Mouse (Mus musculus) embryo, embryonic 9.5 days (tissue): ENCODE data around the gene Mrps35.

Experiments used
- DNase-seq: peaks from one replicate; pipeline ENCODE4 v3.0.0-alpha.2; 2017; ENCODE audit errors: extremely low spot score

Mrps35 gene

DNA sequence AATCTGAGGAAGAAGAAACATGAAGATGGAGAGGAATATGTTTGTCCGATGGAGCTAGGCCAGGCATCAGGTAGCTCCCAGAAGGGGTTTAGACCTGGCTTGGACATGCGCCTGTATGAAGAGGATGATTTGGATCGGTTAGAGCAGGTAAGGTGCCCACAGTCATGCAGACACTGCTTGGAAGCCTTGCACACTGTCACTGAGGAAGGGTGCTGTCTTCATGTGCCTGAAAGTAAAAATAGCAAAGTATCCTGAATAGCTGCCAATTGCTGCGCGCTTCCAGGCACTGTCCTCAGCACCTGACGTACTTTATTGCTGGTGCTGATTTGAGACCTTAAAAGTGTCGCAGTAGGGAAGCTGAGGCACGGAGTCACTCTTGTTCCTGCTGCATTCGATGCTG, 13.0 kb upstream of the Mrps35 start:
- DNase-seq, result no peak

DNA sequence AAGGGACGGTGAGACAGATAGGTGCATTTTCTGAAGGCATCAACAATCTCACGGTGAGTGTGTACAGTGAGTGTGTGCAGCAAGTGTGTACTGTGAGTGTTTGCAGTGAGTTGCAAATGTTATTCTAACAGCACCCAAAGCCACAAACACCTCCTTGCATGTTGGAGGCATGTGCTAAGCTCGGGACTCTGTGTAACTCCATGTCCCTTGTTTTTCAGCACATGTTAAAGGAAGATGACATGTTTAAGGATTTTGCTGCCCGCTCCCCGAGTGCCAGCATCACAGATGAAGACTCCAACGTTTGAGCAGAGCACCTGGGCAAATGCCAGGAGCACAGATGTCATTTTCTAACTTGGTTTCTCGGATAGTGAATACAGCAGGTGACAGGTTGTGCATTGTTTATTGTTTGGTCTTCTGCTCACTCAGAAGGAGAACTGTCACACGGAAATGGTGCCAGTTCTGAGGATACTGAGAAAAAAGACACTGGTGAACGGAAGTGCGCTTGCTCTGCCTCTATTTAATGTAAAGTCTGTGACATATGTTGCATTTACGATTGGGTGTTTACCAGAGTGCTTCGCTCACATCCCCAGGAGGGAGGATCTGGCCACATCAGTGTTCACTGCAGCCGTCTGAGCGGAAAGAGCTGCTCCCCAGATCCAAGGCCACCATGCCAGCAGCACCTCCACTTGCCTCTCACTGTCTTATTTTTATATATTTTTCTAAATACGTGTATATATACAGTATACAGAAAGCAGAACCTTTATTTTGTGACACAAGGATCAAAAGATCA, 12.3 kb upstream of the Mrps35 start:
- DNase-seq, result no peak

DNA sequence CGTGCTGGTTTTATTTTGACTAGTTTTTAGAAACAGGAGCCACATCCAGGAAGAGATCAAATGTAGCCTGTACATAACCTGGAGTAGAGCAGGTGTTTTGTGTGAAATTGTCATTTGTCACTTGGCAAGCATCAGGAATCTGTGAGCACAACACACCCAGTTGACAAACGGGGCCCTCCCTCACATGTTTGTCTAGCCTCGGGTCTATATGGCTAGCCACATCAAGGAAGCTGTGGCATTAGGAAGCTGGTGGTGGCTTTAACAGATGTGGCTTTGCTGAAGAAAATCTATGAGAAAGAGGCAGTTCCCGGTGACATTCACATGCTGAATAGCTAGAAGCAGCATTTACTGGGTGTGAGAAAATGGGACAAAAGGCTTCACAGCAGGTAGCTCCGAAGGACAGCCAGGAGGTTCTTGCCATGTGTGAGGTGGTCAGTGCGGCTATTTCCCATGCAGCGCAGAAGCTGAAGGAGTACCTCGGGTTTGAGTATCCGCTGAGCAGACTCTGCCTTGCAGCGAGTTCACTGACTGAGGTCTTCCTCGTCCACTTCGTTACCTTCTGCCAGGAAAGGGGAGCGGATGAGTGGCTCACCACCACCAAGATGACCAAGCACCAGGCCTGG, 10.2 kb upstream of the Mrps35 start, which contains the start of gene Rep15:
Gene Rep15 (plus strand): TSS at position 282 of the 623 bp plus-strand sequence.
- peak; percentile 3 for DNase-seq

DNA sequence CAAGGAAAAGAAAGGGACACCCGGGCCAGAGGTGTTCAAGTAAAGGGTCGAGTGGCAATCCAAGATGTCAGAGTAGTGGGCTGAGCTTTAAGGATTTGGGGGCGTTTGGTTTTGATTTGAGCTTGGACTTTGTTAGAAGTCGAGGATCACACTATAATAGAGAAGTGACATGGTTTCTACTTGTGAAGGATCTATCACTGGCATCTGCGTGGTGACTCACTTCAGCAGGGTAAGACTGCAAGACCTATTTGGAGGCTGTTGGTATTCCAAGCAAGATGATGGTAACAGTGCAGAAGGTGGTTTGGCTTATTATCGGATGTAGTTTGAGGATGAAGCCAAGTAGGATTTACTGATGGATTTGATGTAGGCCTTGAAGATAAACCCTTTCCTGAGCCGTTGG, 1.1 kb downstream of the Mrps35 start:
- DNase-seq, result peak; percentile 1

DNA sequence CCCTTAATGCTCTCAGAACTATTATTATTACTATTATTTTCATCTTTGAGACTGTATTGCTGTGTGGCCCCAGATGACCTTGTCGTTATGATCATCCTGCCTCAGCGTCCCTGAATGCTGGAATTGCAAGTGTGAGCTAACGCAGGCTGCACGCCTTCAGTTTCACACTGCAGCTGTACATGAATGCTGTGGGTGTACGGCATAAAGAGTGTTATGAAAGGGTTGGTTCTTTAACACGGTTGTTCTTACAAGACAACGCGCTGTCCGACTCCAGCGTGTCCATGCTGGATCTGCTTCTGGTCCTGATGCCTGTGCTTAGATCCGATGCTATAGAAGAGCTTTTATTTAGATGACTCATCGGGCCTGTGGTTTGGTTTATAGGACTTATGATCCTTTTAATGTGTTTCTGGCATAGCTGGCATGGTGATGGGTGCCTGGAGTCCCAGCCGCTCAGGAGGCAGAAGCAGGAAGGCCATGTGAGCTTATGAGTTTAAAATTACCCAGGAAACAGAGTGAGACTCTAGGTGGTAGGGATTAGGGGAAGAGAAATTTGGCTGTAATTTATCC, 6.8 kb downstream of the Mrps35 start:
- DNase-seq, result no peak

DNA sequence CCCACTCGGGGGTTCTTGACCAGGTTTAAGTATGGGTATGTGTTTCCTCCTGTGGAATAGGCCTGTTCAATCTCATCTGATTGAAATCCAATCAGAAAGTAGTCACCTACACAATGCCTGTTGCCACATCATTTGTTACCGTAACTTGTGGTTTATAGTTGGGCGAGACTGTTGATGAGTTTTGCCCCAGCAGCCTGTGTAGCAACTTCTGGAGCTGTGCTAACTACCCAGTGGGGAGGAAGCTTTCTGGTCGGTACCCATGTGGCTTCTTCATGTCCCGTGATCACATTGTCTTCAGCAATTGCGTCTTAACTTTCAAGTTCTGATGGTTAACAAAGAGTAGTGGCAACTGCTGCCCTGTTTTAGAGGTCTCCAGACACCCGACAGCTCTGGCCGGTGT, 9.1 kb downstream of the Mrps35 start:
- DNase-seq, result no peak

DNA sequence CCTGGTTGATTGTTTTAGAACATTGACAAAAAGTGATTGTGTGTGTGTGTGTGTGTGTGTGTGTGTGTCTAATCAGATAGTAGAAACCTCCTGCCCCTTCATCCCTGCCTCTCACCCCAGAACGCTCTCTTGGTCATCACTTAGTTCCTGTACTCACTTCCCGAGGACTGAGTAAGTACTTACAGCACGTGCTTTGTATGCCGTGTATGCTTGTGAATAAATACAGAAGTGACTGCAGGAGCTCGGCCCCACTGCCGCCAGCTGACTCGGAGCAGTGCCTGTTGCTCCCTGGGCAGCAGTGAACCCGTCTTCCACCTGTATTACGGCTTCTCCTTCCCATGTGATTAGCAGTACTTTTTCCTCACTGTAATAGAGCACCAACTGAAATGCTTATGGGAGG, 9.9 kb downstream of the Mrps35 start:
- no peak for DNase-seq

DNA sequence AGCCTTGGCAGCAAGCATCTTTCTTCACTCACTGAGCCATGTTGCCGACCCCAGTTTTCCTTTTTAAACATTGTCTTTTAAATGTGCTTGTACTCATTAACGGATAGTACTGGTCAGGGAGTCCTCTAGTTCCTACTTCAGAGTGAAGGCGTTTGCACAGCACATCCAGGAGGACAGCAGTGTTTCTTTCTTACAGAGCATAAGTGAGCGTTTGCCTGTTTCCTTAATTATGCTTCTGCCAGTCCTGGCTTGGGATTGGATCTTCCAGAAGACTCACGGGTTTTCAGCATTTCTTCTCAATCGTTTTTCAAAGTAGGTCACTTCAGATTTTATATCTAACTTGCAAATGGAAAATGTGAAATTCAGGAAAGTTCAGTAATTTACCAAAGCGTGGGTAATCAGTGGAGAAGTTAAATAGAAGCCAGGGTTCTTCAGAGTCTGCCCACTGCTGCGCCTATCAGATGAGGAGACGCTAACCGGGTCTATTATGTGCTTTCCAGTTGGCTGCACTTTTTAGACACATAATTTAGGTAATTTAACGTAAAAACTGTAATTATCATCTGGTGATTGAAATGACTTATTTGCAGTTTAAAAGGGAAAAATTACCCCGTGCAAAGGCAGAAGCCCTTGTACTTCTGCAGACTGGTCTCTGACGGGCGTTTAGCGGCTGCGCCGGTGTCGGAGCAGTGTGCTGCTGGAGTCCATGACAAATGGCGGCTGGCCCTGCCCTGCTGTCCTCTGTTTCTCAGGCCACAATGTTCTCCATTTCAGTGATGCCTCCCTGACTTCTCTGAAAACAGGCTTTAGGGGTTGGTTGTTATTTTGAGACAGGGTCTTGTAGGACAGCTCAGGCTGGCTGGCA, 11.5 kb downstream of the Mrps35 start:
- DNase-seq, result no peak

DNA sequence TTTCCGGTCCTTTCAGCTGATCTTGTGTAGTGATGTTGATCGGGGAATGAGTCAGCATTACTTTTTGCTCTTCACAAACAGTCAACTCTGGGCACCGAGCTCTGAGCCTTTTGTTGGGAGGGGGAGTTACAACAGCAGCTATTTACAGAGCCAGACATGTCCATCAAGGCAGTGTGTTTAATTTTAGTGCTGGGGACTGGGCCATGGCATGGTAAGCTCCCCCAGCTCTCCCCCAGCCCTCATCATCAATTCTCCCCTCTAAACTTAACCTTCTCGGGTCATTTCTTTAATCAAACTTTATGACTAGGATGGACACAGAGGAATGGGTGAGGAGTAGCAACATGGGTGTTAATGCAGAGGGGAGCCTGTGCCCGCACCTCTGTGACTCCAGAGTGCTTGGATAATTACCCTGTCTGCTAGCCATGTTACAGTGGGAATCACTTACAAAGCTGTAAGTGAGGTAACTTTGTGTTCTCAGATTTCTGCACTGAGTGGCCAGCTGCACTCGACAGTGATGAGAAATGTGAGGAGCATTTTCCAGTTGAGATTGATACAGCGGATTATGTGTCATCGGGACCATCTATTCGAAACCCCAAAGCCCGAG, 12.9 kb downstream of the Mrps35 start:
- no peak for DNase-seq

DNA sequence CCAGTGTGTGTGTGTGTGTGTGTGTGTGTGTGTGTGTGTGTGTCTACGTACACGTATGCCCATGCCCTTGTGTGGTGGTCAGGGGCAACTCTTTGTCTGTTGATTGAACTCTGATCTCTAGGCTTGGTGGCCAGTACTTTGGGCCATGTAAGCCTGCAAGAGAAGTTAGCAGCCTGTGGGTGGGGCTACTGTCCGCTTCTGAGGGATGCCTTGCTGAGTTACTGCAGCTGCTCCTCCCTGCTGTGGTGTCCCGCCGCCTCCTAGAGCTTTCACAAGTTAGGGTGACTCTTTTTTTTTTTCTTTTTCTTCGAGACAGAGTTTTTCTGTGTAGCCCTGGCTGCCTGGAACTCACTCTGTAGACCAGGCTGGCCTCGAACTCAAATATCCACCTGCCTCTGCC, 16.8 kb downstream of the Mrps35 start:
- no peak for DNase-seq

DNA sequence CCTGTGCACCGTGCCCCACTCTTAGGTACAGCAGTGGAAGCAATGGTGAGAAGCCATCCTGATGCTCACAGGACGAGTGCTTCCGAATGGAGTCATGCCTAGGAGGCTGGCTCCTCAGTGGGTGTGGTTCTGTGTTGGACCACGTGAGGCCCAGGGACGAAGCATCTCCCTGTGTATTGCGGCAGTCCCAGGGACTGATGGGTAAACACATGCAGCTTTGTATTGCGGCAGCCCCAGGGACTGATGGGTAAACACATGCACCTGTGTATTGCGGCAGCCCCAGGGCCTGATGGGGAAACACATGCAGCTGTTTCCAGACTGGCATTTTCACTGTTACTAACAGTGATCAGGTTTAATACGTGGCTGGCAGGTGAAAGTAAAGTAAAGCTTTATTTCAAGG, 19.1 kb downstream of the Mrps35 start:
- DNase-seq, result no peak

DNA sequence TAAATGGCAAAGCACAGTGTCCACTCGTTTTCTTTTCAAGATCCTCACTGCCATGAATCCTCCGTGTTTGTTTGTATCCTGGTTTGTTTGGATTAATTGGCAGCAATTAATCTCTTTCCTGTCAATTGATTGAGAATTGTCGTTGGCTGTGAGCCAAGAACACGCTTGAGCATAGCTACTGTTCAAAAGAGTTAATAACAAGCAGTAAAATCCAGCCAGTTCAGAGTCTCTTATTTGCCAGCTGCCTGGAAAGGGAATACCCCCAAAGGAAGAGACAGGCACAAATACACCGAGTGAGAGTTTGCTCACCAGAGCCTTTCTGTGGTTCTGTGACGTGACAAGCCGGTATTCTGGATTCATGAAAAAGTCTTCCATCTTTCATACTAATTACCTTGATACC, 19.5 kb downstream of the Mrps35 start:
- DNase-seq, result no peak

DNA sequence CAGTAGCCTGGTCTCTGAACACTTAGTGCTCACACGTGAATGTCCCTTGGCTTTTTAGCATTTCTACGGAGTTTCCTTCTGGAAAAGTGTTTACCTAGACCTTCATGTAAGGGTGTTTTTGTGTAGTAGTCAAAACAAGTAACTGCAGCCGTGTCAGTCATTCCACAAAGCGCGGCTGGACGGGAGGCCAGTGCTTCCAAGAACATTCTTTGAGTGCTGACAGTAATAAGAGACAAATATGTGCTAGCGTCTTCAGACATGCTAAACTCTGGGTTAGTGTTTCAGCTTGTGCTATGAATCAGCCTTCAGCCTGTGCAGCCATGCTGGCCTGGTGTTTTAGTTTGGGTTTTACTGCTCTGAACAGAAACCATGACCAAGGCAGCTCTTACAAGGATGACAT, 20.1 kb downstream of the Mrps35 start:
- DNase-seq, result no peak

DNA sequence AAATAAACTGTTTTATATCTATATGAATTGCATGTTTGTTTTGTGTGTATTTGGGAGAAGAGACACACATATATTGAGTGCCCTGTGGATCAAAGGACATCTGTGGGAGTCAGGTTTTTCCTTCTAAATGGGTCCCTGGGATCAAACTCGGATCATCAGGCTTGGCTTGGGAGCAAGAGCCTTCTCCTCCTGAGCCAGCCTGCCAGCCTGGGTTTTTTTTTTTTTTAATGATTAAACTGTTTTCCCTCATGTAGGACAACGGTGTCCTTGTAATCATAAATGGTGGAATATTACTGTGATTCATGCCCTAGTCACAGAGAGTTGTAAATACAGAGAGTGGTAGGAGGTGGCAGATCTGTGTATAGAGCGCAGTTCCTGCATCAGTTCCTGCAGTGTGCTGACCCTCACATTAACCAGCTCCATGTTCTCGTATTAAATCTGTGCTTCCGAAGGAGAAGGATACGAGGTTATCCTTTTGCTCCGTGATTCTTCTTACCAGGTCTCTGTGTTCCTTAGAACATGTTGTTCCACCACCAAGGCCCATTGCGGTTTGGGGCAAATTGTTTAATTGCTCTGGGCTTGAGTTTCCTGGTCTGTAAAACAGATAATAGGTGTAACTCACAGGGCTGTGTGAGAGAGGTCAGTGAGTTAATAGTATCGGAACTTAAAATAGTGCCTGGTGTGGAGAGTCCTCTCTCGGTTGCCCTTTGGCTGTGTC, 21.8 kb downstream of the Mrps35 start:
- no peak for DNase-seq

DNA sequence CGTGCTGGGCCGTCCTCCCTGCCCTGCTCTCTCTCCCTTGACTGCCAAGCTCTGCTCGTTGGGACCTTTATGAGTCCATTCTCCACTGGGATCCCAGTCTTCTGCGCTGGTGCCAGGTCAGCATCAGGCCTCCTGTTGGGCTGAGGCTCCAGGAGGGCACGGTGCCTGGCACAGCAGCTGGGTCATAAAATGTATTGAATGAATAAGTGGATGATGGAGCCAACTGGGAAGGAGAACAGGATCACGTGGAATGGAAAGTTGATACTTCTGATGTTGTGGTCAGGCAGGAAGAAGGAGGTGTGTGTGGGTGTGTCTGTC, 22.3 kb downstream of the Mrps35 start:
- DNase-seq, result no peak

DNA sequence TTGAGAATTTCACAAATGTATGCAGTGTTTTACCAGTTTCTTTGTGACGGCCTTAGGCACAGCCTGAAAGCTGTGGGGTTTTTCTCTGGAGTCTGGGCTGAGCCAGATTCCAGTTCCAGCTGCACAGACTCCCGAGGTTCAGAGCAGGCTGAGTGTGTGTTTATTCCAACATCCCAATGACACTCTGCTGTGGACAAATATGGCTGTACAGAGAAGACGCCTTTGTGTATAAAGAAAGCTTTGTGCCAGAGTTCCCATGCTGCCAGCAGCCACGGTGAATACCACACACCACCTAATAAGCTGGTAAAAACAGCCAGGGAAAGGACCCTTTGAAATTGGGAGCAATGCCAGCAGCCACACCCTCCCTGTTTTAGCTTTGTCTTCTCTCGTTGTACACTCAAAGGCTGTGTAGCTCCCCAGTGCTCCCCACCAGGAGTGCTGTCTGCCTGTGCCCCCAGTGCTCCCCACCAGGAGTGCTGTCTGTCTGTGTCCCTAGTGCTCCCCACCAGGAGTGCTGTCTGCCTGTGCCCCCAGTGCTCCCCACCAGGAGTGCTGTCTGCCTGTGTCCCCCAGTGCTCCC, 33.3 kb downstream of the Mrps35 start:
- no peak for DNase-seq

DNA sequence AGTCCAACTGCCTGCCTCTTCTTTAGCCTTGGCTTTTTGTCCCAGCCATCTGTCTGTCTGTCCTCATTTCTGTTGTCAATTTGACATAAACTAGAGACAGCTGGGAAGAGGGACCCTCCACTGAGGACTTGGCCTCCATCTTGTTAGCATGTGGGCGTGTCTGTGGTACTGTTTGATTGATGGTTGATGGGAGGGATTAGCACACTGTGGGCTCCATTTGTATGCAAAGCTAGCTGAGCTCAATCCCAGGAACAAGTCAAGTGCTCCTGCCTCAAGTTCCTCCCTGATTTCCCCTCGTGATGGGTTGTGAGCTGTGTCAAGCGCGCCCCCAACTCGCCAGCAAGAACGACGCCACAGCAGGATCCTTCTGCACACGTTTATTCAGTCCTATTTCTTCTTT, 34.3 kb downstream of the Mrps35 start:
- no peak for DNase-seq

DNA sequence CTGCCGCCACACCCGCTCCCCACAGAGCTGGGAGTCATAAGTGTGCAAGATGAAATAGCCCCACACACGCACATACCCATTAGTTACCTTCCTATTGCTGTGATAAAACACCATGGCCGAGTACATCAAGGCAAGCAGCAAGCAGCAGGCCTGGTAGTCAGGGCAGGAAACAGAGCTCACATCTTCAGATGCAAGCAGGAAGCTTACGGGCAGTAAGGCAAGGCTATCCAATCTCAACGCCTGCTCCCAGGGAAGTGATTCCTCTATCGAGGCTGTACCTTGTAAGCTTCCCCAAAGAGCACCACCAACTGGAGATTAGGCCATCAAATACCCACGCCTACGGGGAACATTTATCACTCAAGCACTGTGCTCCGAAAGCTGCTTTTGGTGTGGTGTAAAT, 37.4 kb downstream of the Mrps35 start:
- no peak for DNase-seq

DNA sequence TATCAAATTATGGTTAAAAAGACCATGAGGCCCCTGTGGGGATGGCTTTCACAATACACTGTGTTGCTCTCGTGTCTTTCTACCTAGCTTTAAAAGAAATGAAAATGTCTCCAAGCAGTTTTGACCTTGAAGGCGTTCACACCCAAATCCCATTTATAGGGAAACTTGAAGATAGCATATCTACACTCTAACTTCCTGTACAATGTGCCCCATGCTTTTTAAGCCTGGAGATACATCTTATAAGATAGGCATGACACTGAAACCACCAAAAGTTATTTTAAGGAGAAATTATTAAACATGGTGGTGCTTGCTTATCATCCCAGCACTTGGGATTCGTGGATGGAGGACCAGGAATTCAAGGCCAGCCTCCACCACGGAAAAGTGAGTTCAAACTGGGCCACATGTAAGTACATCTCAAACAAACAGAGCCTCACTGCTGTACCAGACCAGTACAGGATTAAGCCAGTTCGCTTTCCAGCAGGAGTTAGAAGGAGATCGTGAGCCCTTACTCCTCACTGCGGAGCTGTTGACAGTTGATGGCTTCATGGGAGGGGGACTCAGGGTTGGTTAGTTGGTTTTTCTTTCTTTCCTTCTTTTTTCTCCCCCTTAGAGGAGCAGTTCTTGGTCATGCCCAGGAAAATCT, 43.0 kb downstream of the Mrps35 start:
- DNase-seq, result no peak

DNA sequence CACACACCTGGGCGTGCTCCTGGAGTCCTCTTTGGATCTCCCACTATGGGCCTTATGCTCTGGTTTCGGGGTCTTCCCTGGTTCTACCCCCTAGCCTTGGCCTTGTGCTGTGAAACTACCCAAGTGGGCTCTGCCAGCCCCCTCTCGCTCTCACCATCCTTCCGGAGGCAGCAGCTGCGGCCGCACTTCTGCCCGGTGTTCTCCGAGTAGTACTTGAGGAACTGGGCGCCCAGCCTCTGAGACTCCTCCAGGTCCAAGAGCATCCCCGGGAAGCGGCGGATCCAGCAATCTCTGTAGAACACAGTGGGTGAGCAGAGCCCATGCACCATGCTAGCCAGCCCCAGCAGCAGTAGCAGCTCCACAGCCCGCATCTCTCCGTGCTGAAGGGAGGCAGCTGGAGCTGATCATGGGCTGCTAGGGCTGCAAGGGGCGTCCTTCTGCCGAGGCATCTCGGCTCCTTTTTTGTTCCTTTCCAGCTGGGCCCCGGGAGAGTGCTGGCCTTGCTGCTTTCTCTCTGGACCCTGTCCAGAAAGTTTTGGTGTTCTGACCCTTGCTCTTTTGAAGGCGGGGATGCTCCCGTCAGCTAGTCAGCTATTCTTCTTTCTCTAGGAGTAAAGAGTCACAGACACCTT, 44.1 kb downstream of the Mrps35 start, which contains the start of gene Mansc4:
Gene Mansc4 (minus strand): TSS at position 439 of the 632 bp plus-strand sequence.
- peak; percentile 59 for DNase-seq
